18 mouse cellular contexts compared by ENCODE assay signal in the genomic region with DNA sequence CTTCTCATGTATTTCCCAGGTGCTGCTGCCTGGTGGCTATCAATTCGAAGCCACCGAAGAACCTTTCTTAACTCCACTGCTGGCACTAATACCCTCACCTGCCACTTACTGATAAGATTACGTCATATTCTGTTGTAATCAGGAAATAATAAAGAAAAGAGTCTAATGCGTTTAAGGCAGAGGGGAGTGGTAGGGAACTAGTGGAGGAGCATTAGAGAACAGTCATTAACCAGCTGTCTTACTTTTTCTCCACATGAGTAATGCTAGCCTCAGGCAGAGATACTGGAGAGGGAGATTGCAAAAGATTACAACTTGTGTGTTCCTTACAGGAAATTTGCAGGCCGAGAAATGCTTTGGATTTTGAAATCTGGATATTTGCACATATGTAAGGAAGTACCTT. TPM values are rescaled to one million over a fixed set of nuclear protein-coding genes. Genes with fewer than 3 reads are reported as not detected.
DNase-seq lines count a peak whose midpoint lies in the region; ATAC-seq and TF ChIP-seq lines count a peak whose summit lies in the region.
"Had no signal": no experiment of that assay in that cellular context is flagged by ENCODE, and none has a peak within 500 bp of the region (broad histone marks: within the 10 kb centered on the region; RNA-seq: fewer than 3 reads in every experiment).

No protein-coding gene starts in this region.

- 21% methylated on average over 5 of the region's 5 CpGs for WGBS in liver, embryonic 14.5 days (ENCODE audit: insufficient replicate concordance)
- 43% methylated on average over 5 of the region's 5 CpGs for WGBS in liver, embryonic 12.5 days (ENCODE audit: insufficient replicate concordance)

- peaks cover 0 to 6% of the 10 kb centered on the region in 2 experiments; a peak in 3 of 4 replicates for H3K4me1 ChIP-seq in liver, embryonic 14.5 days (replicated peaks; ENCODE audit: control insufficient read depth in 2 of 2, insufficient read depth in 2 of 2, low read length in 1 of 2)
- peaks cover 17% of the 10 kb centered on the region for H3K4me1 ChIP-seq in liver, embryonic 12.5 days
- H3K4me1 ChIP-seq in G1E (ENCODE audit: insufficient read depth, low read depth, low read length), result peaks cover 26% of the 10 kb centered on the region
- H3K4me1 ChIP-seq: midbrain, embryonic 12.5 days had no signal

- H3ac ChIP-seq in myocyte (ENCODE audit: control insufficient read depth, insufficient read length), result no peak overlapping the region

- TF ChIP-seq CTCF in liver, embryonic 14.5 days (IDR thresholded peaks at IDR 0.05; ENCODE audit: low read depth), result no peak
- TF ChIP-seq CTCF in G1E (IDR thresholded peaks at IDR 0.05; ENCODE audit: low read depth, low read length), result no peak

- TF ChIP-seq POLR2A in myocyte (IDR thresholded peaks at IDR 0.05; ENCODE audit: insufficient read length, low read depth), result no peak

- intact Hi-C loops in heart, postnatal 14 days (cut with DNase I), result no loop called here

- H3K4me3 ChIP-seq in liver, embryonic 14.5 days (ENCODE audit: insufficient read depth in 1 of 2, low read depth in 2 of 2, low read length in 2 of 2), result no peak overlapping the region
- H3K4me3 ChIP-seq in liver, embryonic 12.5 days, result no peak overlapping the region
- H3K4me3 ChIP-seq in G1E (ENCODE audit: low read depth, low read length) (no peak overlapping the region), myocyte (no peak overlapping the region)
- H3K4me3 ChIP-seq: embryonic facial prominence, embryonic 10.5 days; erythroblast, embryonic 14.5 days; layer of hippocampus, adult 2 months; left cerebral cortex, adult 2 months; midbrain, embryonic 12.5 days had no signal

- no peaks in the 10 kb centered on the region for H3K9me3 ChIP-seq in liver, embryonic 14.5 days (ENCODE audit: control insufficient read depth, low read length)
- H3K9me3 ChIP-seq in liver, embryonic 12.5 days (replicated peaks), result no peaks in the 10 kb centered on the region
- no peaks in the 10 kb centered on the region for H3K9me3 ChIP-seq in G1E (replicated peaks)
- H3K9me3 ChIP-seq: embryonic facial prominence, embryonic 10.5 days; midbrain, embryonic 12.5 days had no signal

- 0 out of 2 replicates have a peak, but pooled peaks have one; percentile 23 for TF ChIP-seq EP300 in liver, embryonic 14.5 days (IDR thresholded peaks at IDR 0.05; ENCODE audit: low read depth)

- H3K79me2 ChIP-seq in myocyte (ENCODE audit: control insufficient read depth, insufficient read depth), result no peaks in the 10 kb centered on the region

- no peak overlapping the region for H3K9ac ChIP-seq in liver, embryonic 14.5 days (replicated peaks)
- H3K9ac ChIP-seq in liver, embryonic 12.5 days, result no peak overlapping the region
- H3K9ac ChIP-seq: midbrain, embryonic 12.5 days had no signal

- ATAC-seq in liver, embryonic 14.5 days (ENCODE audit: insufficient read depth), result peak; percentile 31; the same call in 1 of the 2 replicates
- no peak for ATAC-seq in liver, embryonic 12.5 days
- ATAC-seq in G1E (ENCODE audit: extremely low read depth, insufficient number of reproducible peaks, low FRiP score, poor library complexity, severe bottlenecking), result peak; percentile 28; the same call in 1 of the 2 replicates
- ATAC-seq: forebrain, embryonic 16.5 days had no signal

- DNase-seq in liver, embryonic 14.5 days (ENCODE audit: low read depth in 3 of 3, low spot score in 3 of 3), result no peak
- no peak for DNase-seq in G1E (ENCODE audit: low spot score)
- DNase-seq in gonadal fat pad, adult 2 months (ENCODE audit: low read depth), result peak; percentile 93
- DNase-seq in left cerebral cortex, adult 18-20 months (ENCODE audit: low spot score in 2 of 2), result no peak
- no peak for DNase-seq in gastrocnemius, adult 18-20 months (ENCODE audit: low spot score)
- no peak for DNase-seq in heart, postnatal 14 days
- DNase-seq: adrenal gland, postnatal 10 days; cerebellum, adult 11-12 months; cerebellum, postnatal 25 days had no signal

- no peak overlapping the region for H3K4me2 ChIP-seq in liver, embryonic 14.5 days (ENCODE audit: low read depth)
- H3K4me2 ChIP-seq in liver, embryonic 12.5 days, result no peak overlapping the region
- peak overlapping the region; percentile 26 for H3K4me2 ChIP-seq in myocyte (ENCODE audit: low read depth)
- H3K4me2 ChIP-seq: midbrain, embryonic 12.5 days had no signal

- no peaks in the 10 kb centered on the region for H3K36me3 ChIP-seq in liver, embryonic 14.5 days (replicated peaks; ENCODE audit: control insufficient read depth, insufficient read depth, low read depth)
- H3K36me3 ChIP-seq in liver, embryonic 12.5 days, result no peaks in the 10 kb centered on the region
- H3K36me3 ChIP-seq in G1E (replicated peaks) (peaks cover 21% of the 10 kb centered on the region), myocyte (ENCODE audit: control insufficient read depth, insufficient read depth) (no peaks in the 10 kb centered on the region)
- H3K36me3 ChIP-seq: embryonic facial prominence, embryonic 10.5 days; midbrain, embryonic 12.5 days had no signal

- H3K27me3 ChIP-seq in liver, embryonic 14.5 days (ENCODE audit: control insufficient read depth, insufficient read depth, low read length), result no peaks in the 10 kb centered on the region
- no peaks in the 10 kb centered on the region for H3K27me3 ChIP-seq in liver, embryonic 12.5 days (replicated peaks)
- H3K27me3 ChIP-seq in G1E (ENCODE audit: insufficient read depth, low read length) (no peaks in the 10 kb centered on the region), myocyte (ENCODE audit: control insufficient read depth, insufficient read depth, insufficient read length) (no peaks in the 10 kb centered on the region)
- H3K27me3 ChIP-seq: midbrain, embryonic 12.5 days had no signal

- no peak overlapping the region for H3K27ac ChIP-seq in liver, embryonic 14.5 days
- H3K27ac ChIP-seq in liver, embryonic 12.5 days, result no peak overlapping the region
- H3K27ac ChIP-seq: embryonic facial prominence, embryonic 10.5 days; kidney, postnatal 0 days; layer of hippocampus, adult 2 months; left cerebral cortex, adult 2 months; midbrain, embryonic 12.5 days had no signal

TF ChIP-seq in myocyte, 11 proteins besides CTCF, POLR2A, EP300 and RAD21:
- TF ChIP-seq MYOG (IDR thresholded peaks at IDR 0.05; ENCODE audit: control insufficient read depth in 1 of 3, insufficient read depth in 1 of 3, insufficient read length in 2 of 3, low read depth in 2 of 3) (no peak), CEBPB (IDR thresholded peaks at IDR 0.05; ENCODE audit: insufficient read depth, poor library complexity, severe bottlenecking) (peak; percentile 72)

RNA-seq across cellular contexts. Expression of gene Cacybp, which starts 50.4 kb away (rescaled TPM):
- 23.2 and 41.9 TPM in 2 replicates for polyA plus RNA-seq in liver, embryonic 14.5 days (2012; rRNA removed)
- 161 and 163 TPM in 2 replicates for polyA plus RNA-seq in liver, embryonic 14.5 days (2014; fragmentation: Nextera tagmentation; extraction: Ambion mirVana)
- 279 and 282 TPM in 2 replicates for polyA plus RNA-seq in liver, embryonic 12.5 days (2016; fragmentation: Nextera tagmentation; extraction: Ambion mirVana)
- total RNA-seq in G1E (2014; fragmentation: Nextera tagmentation) (225 and 301 TPM in 2 replicates), G1E (2017) (151 and 185 TPM in 2 replicates)
- polyA plus RNA-seq in G1E (2012) (81.0 and 83.8 TPM in 2 replicates), myocyte (2012; fragmentation: generic; extraction: Trizol) (39.9 TPM)
- 6.5 and 7.8 TPM in 2 replicates for polyA plus RNA-seq in gonadal fat pad, adult 2 months (2012; rRNA removed)
- 10 to 100 TPM; 83.7 to 95.0 TPM for total RNA-seq in left cerebral cortex, adult 18-20 months (2021)
- total RNA-seq in gastrocnemius, adult 18-20 months (2021), result 10 to 100 TPM; 55.7 to 56.1 TPM
- total RNA-seq in heart, postnatal 14 days (2021), result 10 to 100 TPM; 52.5 to 58.9 TPM
